8 mouse cellular contexts compared by ENCODE assay signal in genomic region chr17:46751794-46752556, GRCm38 (mm10). TPM values are rescaled to one million over a fixed set of nuclear protein-coding genes. Genes with fewer than 3 reads are reported as not detected.
A peak's percentile ranks its signal among the peaks of the same experiment; 100 is the strongest.
DNase-seq lines count a peak whose midpoint lies in the region; ATAC-seq lines count a peak whose summit lies in the region.

Gene Cnpy3, minus strand, starts transcription at chr17:46752214.

- peak; percentile 100 for DNase-seq in CD4-positive, CD25-positive, alpha-beta regulatory T cell, adult 2 months (ENCODE audit: low read depth, low spot score)
- DNase-seq in fibroblast of lung, adult 2 months (ENCODE audit: low read depth), result peak; percentile 95
- DNase-seq in kidney, postnatal 14 days, result peak; percentile 99
- peak; percentile 96 for DNase-seq in liver, embryonic 13.5 days
- peak; percentile 99 for DNase-seq in neural tube, embryonic 10.5 days (ENCODE audit: extremely low spot score, low spot score)

- under 1% methylated on average over 55 of the region's 58 CpGs for WGBS in heart, embryonic 14.5 days
- under 1% methylated on average over 58 of the region's 58 CpGs for WGBS in liver, embryonic 13.5 days (ENCODE audit: insufficient replicate concordance)
- WGBS in stomach, embryonic 16.5 days, result under 1% methylated on average over 58 of the region's 58 CpGs

- no peaks in the 10 kb centered on the region for H3K9me3 ChIP-seq in heart, embryonic 14.5 days (ENCODE audit: control insufficient read depth, low read length)
- no peaks in the 10 kb centered on the region for H3K9me3 ChIP-seq in liver, embryonic 13.5 days (replicated peaks)
- no peaks in the 10 kb centered on the region for H3K9me3 ChIP-seq in stomach, embryonic 16.5 days (replicated peaks; ENCODE audit: control insufficient read depth, low read length)

- ATAC-seq in heart, embryonic 14.5 days (ENCODE audit: insufficient number of reproducible peaks, insufficient read depth, low FRiP score, low read depth), result peak; percentile 98
- peak; percentile 99 for ATAC-seq in liver, embryonic 13.5 days (ENCODE audit: low read depth)
- peak; percentile 100 for ATAC-seq in stomach, embryonic 16.5 days (ENCODE audit: insufficient read depth, low FRiP score)

- peaks cover 5% of the 10 kb centered on the region for H3K36me3 ChIP-seq in heart, embryonic 14.5 days (ENCODE audit: control insufficient read depth, insufficient read depth, low read length)
- H3K36me3 ChIP-seq in liver, embryonic 13.5 days, result peaks cover 5% of the 10 kb centered on the region
- 0 out of 2 replicates have a peak, but pooled peaks cover 2% of the 10 kb centered on the region for H3K36me3 ChIP-seq in stomach, embryonic 16.5 days (ENCODE audit: control insufficient read depth, insufficient read depth, low read length)

- H3K4me1 ChIP-seq in brown adipose tissue, adult 24 weeks (ENCODE audit: control insufficient read depth, insufficient read depth, insufficient read length, low read length), result 0 out of 2 replicates have a peak, but pooled peaks cover 4% of the 10 kb centered on the region
- peaks cover 5 to 8% of the 10 kb centered on the region in 2 experiments for H3K4me1 ChIP-seq in heart, embryonic 14.5 days (ENCODE audit: control insufficient read depth in 2 of 2, insufficient read depth in 2 of 2, low read length in 2 of 2)
- peaks cover 42% of the 10 kb centered on the region for H3K4me1 ChIP-seq in liver, embryonic 13.5 days (replicated peaks)
- H3K4me1 ChIP-seq in stomach, embryonic 16.5 days (ENCODE audit: control insufficient read depth, insufficient read depth, low read length), result peaks cover 7% of the 10 kb centered on the region

- H3K9ac ChIP-seq in heart, embryonic 14.5 days (ENCODE audit: low read length), result peak within 1 kb of the TSS; percentile 80
- H3K9ac ChIP-seq in liver, embryonic 13.5 days, result peak within 1 kb of the TSS; percentile 78
- peak within 1 kb of the TSS; percentile 86 for H3K9ac ChIP-seq in stomach, embryonic 16.5 days (ENCODE audit: low read length)

- H3K27ac ChIP-seq in brown adipose tissue, adult 24 weeks (replicated peaks; ENCODE audit: low read depth, low read length), result peak within 1 kb of the TSS; percentile 83
- peak within 1 kb of the TSS; percentile 84 to 86 for H3K27ac ChIP-seq in heart, embryonic 14.5 days (replicated peaks in 1 of 2; ENCODE audit: control insufficient read depth in 1 of 2, insufficient read depth in 1 of 2, low read depth in 2 of 2, low read length in 2 of 2)
- H3K27ac ChIP-seq in liver, embryonic 13.5 days, result peak within 1 kb of the TSS; percentile 87
- H3K27ac ChIP-seq in stomach, embryonic 16.5 days (ENCODE audit: low read length), result peak within 1 kb of the TSS; percentile 90

- peak within 1 kb of the TSS; percentile 84 for H3K4me3 ChIP-seq in brown adipose tissue, adult 24 weeks (ENCODE audit: insufficient read depth, low read depth, low read length)
- peak within 1 kb of the TSS; percentile 70 to 89 for H3K4me3 ChIP-seq in heart, embryonic 14.5 days (ENCODE audit: control insufficient read depth in 1 of 2, insufficient read depth in 1 of 2, low read depth in 1 of 2, low read length in 2 of 2)
- peak within 1 kb of the TSS; percentile 81 for H3K4me3 ChIP-seq in liver, embryonic 13.5 days (replicated peaks)
- H3K4me3 ChIP-seq in stomach, embryonic 16.5 days (replicated peaks; ENCODE audit: low read length), result peak within 1 kb of the TSS; percentile 89

- no peaks in the 10 kb centered on the region for H3K27me3 ChIP-seq in heart, embryonic 14.5 days (ENCODE audit: control insufficient read depth, insufficient read depth, low read length)
- peaks cover 9% of the 10 kb centered on the region; the same call in 1 of the 2 replicates for H3K27me3 ChIP-seq in liver, embryonic 13.5 days
- H3K27me3 ChIP-seq in stomach, embryonic 16.5 days (ENCODE audit: control insufficient read depth, insufficient read depth, low read length), result no peaks in the 10 kb centered on the region

- H3K4me2 ChIP-seq in heart, embryonic 14.5 days (ENCODE audit: low read length), result peak within 1 kb of the TSS; percentile 83
- H3K4me2 ChIP-seq in liver, embryonic 13.5 days, result peak within 1 kb of the TSS; percentile 85
- peak within 1 kb of the TSS; percentile 83 for H3K4me2 ChIP-seq in stomach, embryonic 16.5 days (ENCODE audit: low read depth, low read length)

RNA-seq across cellular contexts. Expression of gene Cnpy3, which starts in this region (rescaled TPM):
- polyA plus RNA-seq in brown adipose tissue, adult 24 weeks (2012; ENCODE audit: insufficient read depth, insufficient read length, missing spikeins), result 14.2 and 16.3 TPM in 2 replicates
- polyA plus RNA-seq in heart, embryonic 14.5 days (2014; fragmentation: Nextera tagmentation; extraction: Ambion mirVana), result 41.6 and 43.7 TPM in 2 replicates
- polyA plus RNA-seq in liver, embryonic 13.5 days (2015; fragmentation: Nextera tagmentation; extraction: Ambion mirVana), result 30.2 and 30.9 TPM in 2 replicates
- polyA plus RNA-seq in stomach, embryonic 16.5 days (2015; fragmentation: Nextera tagmentation; extraction: Ambion mirVana), result 70.7 and 74.0 TPM in 2 replicates

Comparison
In these comparisons a context has a peak if more than half of its experiments do, and no peak if none do; other contexts are left out.
1. Peak in every context shown above with its lines: DNase-seq, ATAC-seq, H3K4me3 ChIP-seq and H3K27ac ChIP-seq.